Mouse (Mus musculus) CH12.LX (cell line): ENCODE data around the gene Capza1. TPM values are rescaled to one million over a fixed set of nuclear protein-coding genes. Genes with fewer than 3 reads are reported as not detected.

Experiments
- DNase-seq: peaks from one replicate; pipeline ENCODE4 v3.0.0-alpha.2; 2013; ENCODE audit errors: extremely low read depth
- H3K27ac ChIP-seq: 2 replicates; pipeline ENCODE4 v1.5.1; 2012; ENCODE audit warnings: low read depth, mild to moderate bottlenecking, control low read depth, moderate library complexity; ENCODE audit not compliant: insufficient read depth
- H3K27me3 ChIP-seq: replicated peaks from 2 replicates; pipeline ENCODE3; 2012; ENCODE audit warnings: inconsistent platforms
- H3K36me3 ChIP-seq, 2 experiments: replicated peaks in 1 of 2; 2 replicates each; pipeline versions ENCODE3 to v1.6.1; 2012; ENCODE audit warnings: inconsistent platforms in 1 of 2, low read length in 1 of 2, mild to moderate bottlenecking in 1 of 2, mixed read lengths in 1 of 2, moderate library complexity in 1 of 2; ENCODE audit not compliant: control insufficient read depth in 1 of 2, insufficient read depth in 1 of 2
- H3K4me1 ChIP-seq, 2 experiments: 2 replicates each; pipeline ENCODE4 v1.6.1; 2012; ENCODE audit warnings: inconsistent platforms in 1 of 2, moderate library complexity in 1 of 2; ENCODE audit not compliant: insufficient read depth in 2 of 2, control insufficient read depth in 1 of 2
- H3K4me2 ChIP-seq: 2 replicates; pipeline ENCODE4 v1.6.1; 2012; ENCODE audit warnings: low read depth, mild to moderate bottlenecking, control low read depth; ENCODE audit not compliant: poor library complexity, insufficient read depth, severe bottlenecking
- H3K4me3 ChIP-seq, 3 experiments: fragments of 150-350 bp in 1 of 3; sonication (generic) in 1 of 3; replicated peaks in 1 of 3; 2 replicates each; pipeline versions ENCODE3 to v1.5.1; 2011 to 2012; ENCODE audit warnings: low read depth in 2 of 3, low read length in 2 of 3, mild to moderate bottlenecking in 2 of 3, moderate library complexity in 2 of 3, control low read depth in 1 of 3, improper control_type of control experiment in 1 of 3, inconsistent platforms in 1 of 3, mixed read lengths in 1 of 3; ENCODE audit not compliant: poor library complexity in 1 of 3
- H3K79me2 ChIP-seq: replicated peaks from 2 replicates; pipeline ENCODE4 v1.6.1; 2012; ENCODE audit warnings: mild to moderate bottlenecking, moderate library complexity; ENCODE audit not compliant: control insufficient read depth, poor library complexity, insufficient read depth, severe bottlenecking; ENCODE audit errors: extremely low read depth
- H3K9ac ChIP-seq: 2 replicates; pipeline ENCODE4 v1.6.1; 2012; ENCODE audit warnings: low read depth, mild to moderate bottlenecking, control low read depth, moderate library complexity; ENCODE audit not compliant: insufficient read depth
- H3K9me3 ChIP-seq: replicated peaks from 2 replicates; pipeline ENCODE3; 2012; ENCODE audit warnings: low read length, inconsistent platforms, mixed read lengths
- BHLHE40 ChIP-seq: IDR thresholded peaks from 2 replicates; pipeline ENCODE4 v1.6.1; 2011; ENCODE audit warnings: mild to moderate bottlenecking, low read depth, low read length, improper control_type of control experiment
- CHD2 ChIP-seq: IDR thresholded peaks from 2 replicates; pipeline ENCODE4 v1.6.1; 2011; ENCODE audit warnings: low read length, improper control_type of control experiment
- CTCF ChIP-seq, 2 experiments: IDR thresholded peaks in 1 of 2; conservative IDR thresholded peaks in 1 of 2; 2 replicates each; pipeline ENCODE4 v1.5.1; 2011 to 2012; ENCODE audit warnings: low read depth in 2 of 2, low read length in 2 of 2, improper control_type of control experiment in 1 of 2, inconsistent platforms in 1 of 2, mild to moderate bottlenecking in 1 of 2, moderate library complexity in 1 of 2
- E2F4 ChIP-seq: IDR thresholded peaks from 2 replicates; pipeline ENCODE4 v1.6.1; 2011; ENCODE audit warnings: low read depth, low read length, improper control_type of control experiment; ENCODE audit not compliant: insufficient replicate concordance
- ELF1 ChIP-seq: IDR thresholded peaks from 2 replicates; pipeline ENCODE4 v1.6.1; 2014; ENCODE audit warnings: low read depth, mild to moderate bottlenecking, inconsistent platforms, low read length, improper control_type of control experiment
- EP300 ChIP-seq: IDR thresholded peaks from 2 replicates; pipeline ENCODE4 v1.6.1; 2011; ENCODE audit warnings: low read length, improper control_type of control experiment
- ETS1 ChIP-seq: conservative IDR thresholded peaks from 2 replicates; pipeline ENCODE4 v1.6.1; 2012; ENCODE audit warnings: low read depth, mild to moderate bottlenecking, inconsistent platforms, low read length, improper control_type of control experiment, moderate library complexity
- HCFC1 ChIP-seq: IDR thresholded peaks from 2 replicates; pipeline ENCODE4 v1.6.1; 2012; ENCODE audit warnings: low read depth, mild to moderate bottlenecking, inconsistent platforms, low read length, improper control_type of control experiment
- JUN ChIP-seq: IDR thresholded peaks from 2 replicates; pipeline ENCODE4 v1.6.1; 2011; ENCODE audit warnings: low read depth, mild to moderate bottlenecking, low read length, improper control_type of control experiment, moderate library complexity; ENCODE audit not compliant: insufficient read depth
- JUND ChIP-seq: conservative IDR thresholded peaks from 2 replicates; pipeline ENCODE4 v1.6.1; 2011; ENCODE audit warnings: low read depth, low read length, improper control_type of control experiment
- MAFK ChIP-seq: IDR thresholded peaks from 2 replicates; pipeline ENCODE4 v1.6.1; 2011; ENCODE audit warnings: low read length, improper control_type of control experiment; ENCODE audit not compliant: insufficient replicate concordance
- MEF2A ChIP-seq: IDR thresholded peaks from 2 replicates; pipeline ENCODE4 v1.6.1; 2014; ENCODE audit warnings: low read depth, mild to moderate bottlenecking, inconsistent platforms, low read length, improper control_type of control experiment, borderline replicate concordance
- MXI1 ChIP-seq: IDR thresholded peaks from 2 replicates; pipeline ENCODE4 v1.6.1; 2011; ENCODE audit warnings: mild to moderate bottlenecking, low read depth, low read length, improper control_type of control experiment
- PAX5 ChIP-seq: IDR thresholded peaks from 2 replicates; pipeline ENCODE4 v1.6.1; 2012; ENCODE audit warnings: low read length, inconsistent platforms, mixed read lengths
- POLR2A ChIP-seq: IDR thresholded peaks from 2 replicates; pipeline ENCODE4 v1.6.1; 2011; ENCODE audit warnings: low read depth, mild to moderate bottlenecking, improper control_type of control experiment, low read length
- POLR2AphosphoS2 ChIP-seq: IDR thresholded peaks from 2 replicates; pipeline ENCODE4 v1.6.1; 2011; ENCODE audit warnings: low read depth, low read length, improper control_type of control experiment
- RCOR1 ChIP-seq: conservative IDR thresholded peaks from 2 replicates; pipeline ENCODE4 v1.6.1; 2012; ENCODE audit warnings: low read depth, mild to moderate bottlenecking, inconsistent platforms, low read length, improper control_type of control experiment
- SIN3A ChIP-seq: IDR thresholded peaks from 2 replicates; pipeline ENCODE4 v1.6.1; 2012; ENCODE audit warnings: low read length, improper control_type of control experiment, inconsistent platforms
- TCF12 ChIP-seq: IDR thresholded peaks from 2 replicates; pipeline ENCODE4 v1.6.1; 2014; ENCODE audit warnings: low read depth, mild to moderate bottlenecking, inconsistent platforms, low read length, improper control_type of control experiment
- USF2 ChIP-seq: conservative IDR thresholded peaks from 2 replicates; pipeline ENCODE4 v1.6.1; 2011; ENCODE audit warnings: low read depth, low read length, improper control_type of control experiment
- dilution Hi-C: fragments of 300-500 bp; cut with MboI; formaldehyde crosslinking; loops from 2 replicates; pipeline ENCODE4 v1.14.3; 2020; ENCODE audit warnings: low sequenced_read_pairs; ENCODE audit not compliant: extremely low pct_unique_long_range_greater_than_20kb, extremely low pct_ligation_motif_present
- in situ Hi-C: fragments of 300-500 bp; cut with MboI; formaldehyde crosslinking; loops from 3 replicates; pipeline ENCODE4 v1.14.3; 2019; ENCODE audit warnings: low sequenced_read_pairs, low pct_ligation_motif_present, low pct_unique_long_range_greater_than_20kb, mixed read lengths
- polyA plus RNA-seq: library from polyadenylated mRNA; unstranded; fragments of >175 nt; gene quantifications from 2 replicates; pipeline ENCODE4 v1.2.1, GENCODE M21; 2012; ENCODE audit warnings: low read depth; ENCODE audit not compliant: insufficient read length
- total RNA-seq, 2 experiments: library from RNA; depleted of rRNA; stranded (reverse); fragments of 300-350 nt in 1 of 2; fragments of >200 nt in 1 of 2; gene quantifications; 2 replicates each; pipeline ENCODE4 v1.2.3; 2012 to 2014

The Capza1 gene
- total and polyA plus RNA-seq, 3 experiments = 113 to 288 (median 140) TPM

- H3K9me3 ChIP-seq = no peaks in the 10 kb centered on the region
- DNase-seq = no peak
- H3K4me3 ChIP-seq = no peak overlapping the region
- dilution Hi-C loops (no loop called here), in situ Hi-C loops (no loop called here)
- no peak overlapping the region for H3K27ac ChIP-seq
- H3K36me3 ChIP-seq = peaks cover 32 to 80% of the 10 kb centered on the region in 2 experiments
- no peaks in the 10 kb centered on the region; the same call in 1 of the 2 replicates for H3K79me2 ChIP-seq
- H3K4me1 ChIP-seq = no peaks in the 10 kb centered on the region
- H3K9ac ChIP-seq = no peak overlapping the region
- H3K4me2 ChIP-seq = no peak overlapping the region
- no peak for TF ChIP-seq HCFC1
- H3K27me3 ChIP-seq = no peaks in the 10 kb centered on the region
Measured at GRCm38 (mm10) chr3:104835797-104836196, 28.5 kb downstream of the Capza1 start.

- TF ChIP-seq BHLHE40 (peak; percentile 53), PAX5 (no peak), JUN (no peak)
- H3K4me1 ChIP-seq = peaks cover 2 to 41% of the 10 kb centered on the region in 2 experiments; a peak in 2 of 4 replicates
- H3K79me2 ChIP-seq = no peaks in the 10 kb centered on the region
- in situ Hi-C loops = no loop called here
- H3K27ac ChIP-seq = no peak overlapping the region
- DNase-seq = peak; percentile 32
- no peak overlapping the region for H3K4me2 ChIP-seq
- H3K9ac ChIP-seq = no peak overlapping the region
- no peaks in the 10 kb centered on the region for H3K27me3 ChIP-seq
- dilution Hi-C loops = no loop called here
- no peak overlapping the region for H3K4me3 ChIP-seq
- peaks cover 21 to 44% of the 10 kb centered on the region in 2 experiments for H3K36me3 ChIP-seq
- no peaks in the 10 kb centered on the region for H3K9me3 ChIP-seq
Measured at GRCm38 (mm10) chr3:104822413-104822812, 41.9 kb downstream of the Capza1 start.

- H3K27ac ChIP-seq = no peak overlapping the region
- no peaks in the 10 kb centered on the region for H3K27me3 ChIP-seq
- dilution Hi-C loops = no loop called here
- H3K9me3 ChIP-seq = no peaks in the 10 kb centered on the region
- no peak for DNase-seq
- no peak overlapping the region for H3K9ac ChIP-seq
- H3K4me2 ChIP-seq = no peak overlapping the region
- TF ChIP-seq E2F4 (no peak), JUND (no peak), TCF12 (no peak), MAFK (no peak), MEF2A (no peak), POLR2A (no peak), SIN3A (no peak), MXI1 (no peak), USF2 (no peak), CHD2 (no peak), RCOR1 (no peak), POLR2AphosphoS2 (no peak), CTCF (conservative IDR thresholded peaks at IDR 0.05 in 1 of 2, IDR thresholded peaks at IDR 0.05 in 1 of 2; ENCODE audit: low read depth in 2 of 2, low read length in 2 of 2) (no peak), PAX5 (no peak), ETS1 (no peak), ELF1 (no peak), EP300 (no peak)
- no peak overlapping the region for H3K4me3 ChIP-seq
- peaks cover 11 to 27% of the 10 kb centered on the region in 2 experiments for H3K36me3 ChIP-seq
- H3K4me1 ChIP-seq = peaks cover 10 to 59% of the 10 kb centered on the region in 2 experiments
- in situ Hi-C loops = no loop called here
- no peaks in the 10 kb centered on the region for H3K79me2 ChIP-seq
Measured at GRCm38 (mm10) chr3:104820426-104820825, 43.9 kb downstream of the Capza1 start.
